Mouse (Mus musculus) kidney, postnatal 0 days (tissue): ENCODE measurements at regions not wholly inside any gene's neighbourhood (a gene's known extent, or its start where the extent isn't known, plus 50 kb on each side); places are given as distances from the start of the nearest gene placed in this dataset.

Experiments
- ATAC-seq: fragments of 200-750 bp; cut with Nextera tagmentation; replicated peaks from 2 replicates; pipeline ENCODE4 v1.8.0; 2017; ENCODE audit warnings: low read depth, moderate number of reproducible peaks, moderate TSS enrichment, moderate library complexity; ENCODE audit not compliant: low FRiP score
- DNase-seq: peaks from one replicate; pipeline ENCODE4 v3.0.0-alpha.2; 2016; ENCODE audit warnings: low spot score
- H3K27ac ChIP-seq: fragments of 300-500 bp; sonication (generic); 2 replicates; pipeline ENCODE4 v1.5.1; 2014; ENCODE audit warnings: mild to moderate bottlenecking
- H3K27me3 ChIP-seq: fragments of 300-500 bp; sonication (generic); 2 replicates; pipeline ENCODE4 v1.6.1; 2014; ENCODE audit warnings: low read length, mixed read lengths; ENCODE audit not compliant: insufficient read depth
- H3K36me3 ChIP-seq: fragments of 300-500 bp; sonication (generic); 2 replicates; pipeline ENCODE4 v1.6.1; 2014; ENCODE audit warnings: low read length, mixed read lengths; ENCODE audit not compliant: insufficient read depth
- H3K4me1 ChIP-seq: fragments of 300-500 bp; sonication (generic); replicated peaks from 2 replicates; pipeline ENCODE4 v1.6.1; 2014; ENCODE audit warnings: antibody characterized with exemption, low read length, mixed read lengths; ENCODE audit not compliant: insufficient read depth
- H3K4me2 ChIP-seq: fragments of 300-500 bp; sonication (generic); 2 replicates; pipeline ENCODE4 v1.6.1; 2014; ENCODE audit warnings: mild to moderate bottlenecking, low read length, moderate library complexity, mixed read lengths
- H3K4me3 ChIP-seq: fragments of 300-500 bp; sonication (generic); replicated peaks from 2 replicates; pipeline ENCODE4 v1.5.1; 2014; ENCODE audit warnings: low read depth, low read length
- H3K9ac ChIP-seq: fragments of 300-500 bp; sonication (generic); 2 replicates; pipeline ENCODE4 v1.6.1; 2014; ENCODE audit warnings: low read depth, low read length
- H3K9me3 ChIP-seq: fragments of 300-500 bp; sonication (generic); replicated peaks from 2 replicates; pipeline ENCODE4 v1.6.1; 2016; ENCODE audit warnings: low read length, inconsistent platforms, mixed read lengths
- CTCF ChIP-seq: IDR thresholded peaks from 2 replicates; pipeline ENCODE4 v1.5.1; 2016; ENCODE audit warnings: antibody characterized with exemption, low read depth, mild to moderate bottlenecking, moderate library complexity
- WGBS: fragments of 180-500 bp; shearing (Covaris S2); extraction: QIAGEN DNeasy Blood & Tissue Kit; methylation state at CpG from one replicate; pipeline ENCODE4 v1.1.7; 2014; 5-methylcytosine and 5-hydroxymethylcytosine counted together

GRCm38 (mm10) chr10:17326724-17327123, 396.3 kb upstream of the Cited2 start:
- Histone ChIP-seq H3K27me3 (no peaks in the 10 kb centered on the region), H3K27ac (no peak overlapping the region), H3K4me3 (no peak overlapping the region), H3K4me1 (0 out of 2 replicates have a peak, but pooled peaks cover 2% of the 10 kb centered on the region), H3K4me2 (no peak overlapping the region), H3K36me3 (no peaks in the 10 kb centered on the region), H3K9ac (no peak overlapping the region), H3K9me3 (no peaks in the 10 kb centered on the region)
- DNase-seq (no peak), ATAC-seq (no peak)
- WGBS: 92% methylated on average over 3 of the region's 3 CpGs
- no peak for TF ChIP-seq CTCF

DNA sequence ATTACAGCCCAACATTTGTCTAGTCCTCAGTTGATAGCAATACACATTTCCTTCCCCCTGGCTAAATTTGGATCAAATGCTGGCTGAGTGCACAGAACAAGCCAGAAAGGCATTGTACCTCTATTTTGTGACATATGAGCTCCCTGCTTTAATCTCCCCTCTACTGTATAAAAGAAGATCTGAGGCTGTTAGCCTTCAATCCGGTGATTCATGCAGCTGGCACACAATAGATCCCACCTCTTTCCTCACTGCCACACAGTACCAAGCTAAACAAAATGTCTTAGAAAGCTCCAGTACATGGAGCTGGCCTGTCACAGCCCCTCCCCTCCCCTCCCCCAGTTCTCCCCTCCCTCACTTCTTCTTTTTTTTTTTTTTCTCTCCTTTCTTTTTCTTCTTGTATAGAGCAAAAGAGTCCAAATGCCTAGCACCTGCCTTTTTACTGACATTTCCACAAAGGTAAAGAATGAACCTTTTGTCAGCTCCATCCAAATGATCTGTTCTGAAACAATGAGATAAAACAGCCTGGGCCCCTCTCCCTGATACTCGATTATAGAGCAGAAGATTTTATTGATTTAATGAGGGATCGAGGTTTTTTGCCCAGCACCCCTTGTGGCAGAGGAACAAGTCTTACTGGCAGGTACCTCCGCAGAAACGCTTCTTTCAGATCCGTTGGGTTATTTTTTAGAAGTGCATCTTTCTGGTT, 392.0 kb upstream of the Cited2 start:
- 12% methylated on average over 6 of the region's 6 CpGs for WGBS

GRCm38 (mm10) chr10:17331607-17332008, 391.4 kb upstream of the Cited2 start:
- Histone ChIP-seq H3K4me3 (peak overlapping the region; percentile 11), H3K36me3 (no peaks in the 10 kb centered on the region), H3K4me1 (0 out of 2 replicates have a peak, but pooled peaks cover 2% of the 10 kb centered on the region), H3K4me2 (peak overlapping the region; percentile 47), H3K9me3 (no peaks in the 10 kb centered on the region), H3K9ac (no peak overlapping the region), H3K27ac (no peak overlapping the region), H3K27me3 (no peaks in the 10 kb centered on the region)
- DNase-seq: no peak
- no peak for ATAC-seq
- 0% methylated on average over 6 of the region's 7 CpGs for WGBS
- TF ChIP-seq CTCF: no peak

More for the DNA sequence above, 392.0 kb upstream of the Cited2 start:
- Histone ChIP-seq H3K9ac (no peak overlapping the region), H3K27me3 (no peaks in the 10 kb centered on the region), H3K36me3 (no peaks in the 10 kb centered on the region), H3K4me3 (peak overlapping the region; percentile 11), H3K9me3 (no peaks in the 10 kb centered on the region), H3K4me1 (0 out of 2 replicates have a peak, but pooled peaks cover 2% of the 10 kb centered on the region), H3K4me2 (peak overlapping the region; percentile 47), H3K27ac (no peak overlapping the region)
- DNase-seq (no peak), ATAC-seq (no peak)
- no peak for TF ChIP-seq CTCF

DNA sequence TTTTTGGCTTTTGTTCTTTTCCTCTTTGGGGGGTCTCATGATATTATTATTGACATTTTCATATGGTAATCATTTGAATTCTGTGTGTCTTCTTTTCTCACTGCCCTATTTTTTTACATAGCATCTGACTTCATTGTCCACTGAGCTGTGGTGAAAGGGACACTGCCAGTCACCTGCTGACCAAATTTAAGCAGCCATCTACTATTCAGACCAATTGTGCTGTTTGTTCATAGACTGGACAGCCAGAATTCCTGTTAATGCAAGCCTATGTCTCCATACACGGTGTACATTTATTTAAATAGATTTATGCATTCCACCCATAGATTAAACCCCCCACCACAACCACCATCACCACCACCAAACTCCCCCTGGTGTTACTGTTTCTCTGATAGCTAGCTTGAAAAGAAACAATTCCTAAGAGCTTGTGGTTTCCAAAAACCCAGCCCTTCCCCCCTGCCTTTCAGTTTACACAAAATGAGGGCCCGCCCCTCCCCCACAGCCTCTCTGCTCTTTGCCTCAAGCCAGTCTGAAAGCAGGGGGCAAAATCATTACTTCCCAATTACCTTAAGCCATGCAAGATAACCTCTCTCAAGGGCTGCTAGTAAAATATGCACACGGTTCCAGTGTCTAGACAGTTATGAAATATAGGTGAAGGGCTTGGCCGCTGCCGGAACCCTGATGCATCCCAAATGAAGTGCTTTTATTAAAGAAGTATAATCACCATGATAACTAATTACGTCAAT, 390.8 kb upstream of the Cited2 start:
- 0 out of 2 replicates have a peak, but pooled peaks cover 2% of the 10 kb centered on the region for H3K4me1 ChIP-seq
- peak overlapping the region; percentile 47 for H3K4me2 ChIP-seq
- DNase-seq (no peak), ATAC-seq (no peak)
- H3K9ac ChIP-seq: no peak overlapping the region
- no peak overlapping the region for H3K4me3 ChIP-seq
- H3K36me3 ChIP-seq: no peaks in the 10 kb centered on the region
- H3K27ac ChIP-seq: no peak overlapping the region
- no peaks in the 10 kb centered on the region for H3K27me3 ChIP-seq
- WGBS: 49% methylated on average over 6 of the region's 6 CpGs
- H3K9me3 ChIP-seq: no peaks in the 10 kb centered on the region
- no peak for TF ChIP-seq CTCF

DNA sequence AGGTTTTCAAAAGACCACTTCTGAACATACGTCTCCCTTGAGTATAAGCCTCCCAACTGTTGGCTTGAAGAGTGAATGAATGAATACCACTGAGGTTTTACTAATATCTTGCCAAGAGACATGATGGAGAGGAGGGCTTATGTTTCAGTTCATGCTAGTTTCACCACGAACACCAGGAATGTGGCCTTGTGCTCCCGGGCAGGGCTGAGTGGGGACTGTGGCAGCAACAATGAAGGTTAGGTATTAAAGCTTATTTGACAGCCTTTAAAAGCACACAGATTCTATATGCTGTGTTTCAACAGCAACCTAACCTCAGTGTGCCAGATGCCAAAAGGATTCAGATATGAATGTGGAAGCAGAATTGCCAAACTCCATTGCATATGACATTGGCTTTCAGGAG, 390.0 kb upstream of the Cited2 start:
- TF ChIP-seq CTCF: no peak
- H3K36me3 ChIP-seq: no peaks in the 10 kb centered on the region
- no peak overlapping the region for H3K27ac ChIP-seq
- no peak overlapping the region for H3K4me3 ChIP-seq
- no peak overlapping the region for H3K4me2 ChIP-seq
- no peaks in the 10 kb centered on the region for H3K27me3 ChIP-seq
- H3K4me1 ChIP-seq: 0 out of 2 replicates have a peak, but pooled peaks cover 2% of the 10 kb centered on the region
- DNase-seq: no peak
- no peaks in the 10 kb centered on the region for H3K9me3 ChIP-seq
- 55% methylated on average over 3 of the region's 3 CpGs for WGBS
- H3K9ac ChIP-seq: no peak overlapping the region
- ATAC-seq: no peak

DNA sequence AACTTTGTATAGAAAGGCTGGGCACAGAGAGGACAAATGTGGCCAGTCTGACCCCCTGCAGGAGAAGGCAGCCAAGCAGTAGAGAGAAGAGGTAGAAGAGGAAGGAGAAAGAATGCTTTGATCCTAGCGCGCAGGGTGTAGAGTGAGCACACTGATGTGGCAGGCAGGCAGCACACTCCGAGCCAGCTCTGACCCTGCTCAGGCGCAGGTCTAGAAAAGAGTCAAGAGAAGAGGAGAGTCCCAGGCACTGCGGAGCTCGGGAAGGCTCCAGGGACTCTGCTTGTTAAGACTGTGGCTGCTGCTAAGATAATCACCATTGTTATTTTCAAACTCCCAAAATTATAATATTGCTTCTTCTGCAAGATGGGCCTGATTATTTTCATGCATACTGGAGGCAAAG, 389.3 kb upstream of the Cited2 start:
- WGBS: 23% methylated on average over 6 of the region's 6 CpGs
- 0 out of 2 replicates have a peak, but pooled peaks have one; percentile 21 for ATAC-seq

More for the DNA sequence above, 389.3 kb upstream of the Cited2 start:
- TF ChIP-seq CTCF: no peak
- H3K9ac ChIP-seq: no peak overlapping the region
- H3K36me3 ChIP-seq: no peaks in the 10 kb centered on the region
- H3K4me2 ChIP-seq: no peak overlapping the region
- H3K4me3 ChIP-seq: no peak overlapping the region
- no peak overlapping the region for H3K27ac ChIP-seq
- no peaks in the 10 kb centered on the region for H3K27me3 ChIP-seq
- H3K9me3 ChIP-seq: no peaks in the 10 kb centered on the region
- 0 out of 2 replicates have a peak, but pooled peaks cover 2% of the 10 kb centered on the region for H3K4me1 ChIP-seq
- DNase-seq: no peak
